Mouse (Mus musculus) kidney, postnatal 10 days (tissue): Measurements from ENCODE around the gene Fndc7.
A peak's percentile ranks its signal among the peaks of the same experiment; 100 is the strongest.
"Not testable (repeated sequence)": the region's sequence is repeated elsewhere in the genome, so short reads cannot be mapped to it uniquely, and the experiment has no call there.

Experiments
- DNase-seq: peaks from one replicate; pipeline ENCODE4 v3.0.0; 2021; ENCODE audit warnings: mixed read lengths

Fndc7 gene

DNA sequence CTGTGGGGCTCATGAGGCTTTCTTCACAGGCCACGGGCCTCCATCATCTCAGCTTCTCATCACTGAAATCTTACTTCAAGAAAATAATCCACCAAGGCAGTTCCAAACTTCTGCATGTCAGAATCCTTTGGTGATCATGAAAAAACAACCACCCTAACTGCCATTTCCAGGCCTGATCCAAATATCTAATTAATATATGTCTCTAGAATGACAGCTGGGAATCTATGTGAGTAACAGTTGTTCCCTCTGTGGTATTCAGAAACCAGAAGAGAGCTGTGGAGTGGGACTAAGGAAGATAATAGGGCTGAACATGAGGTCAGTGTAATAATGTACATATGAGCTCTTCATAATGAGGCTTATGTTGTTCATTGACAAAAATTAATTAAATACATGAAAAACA is 36.5 kb downstream of the Fndc7 start:
- no peak for DNase-seq

DNA sequence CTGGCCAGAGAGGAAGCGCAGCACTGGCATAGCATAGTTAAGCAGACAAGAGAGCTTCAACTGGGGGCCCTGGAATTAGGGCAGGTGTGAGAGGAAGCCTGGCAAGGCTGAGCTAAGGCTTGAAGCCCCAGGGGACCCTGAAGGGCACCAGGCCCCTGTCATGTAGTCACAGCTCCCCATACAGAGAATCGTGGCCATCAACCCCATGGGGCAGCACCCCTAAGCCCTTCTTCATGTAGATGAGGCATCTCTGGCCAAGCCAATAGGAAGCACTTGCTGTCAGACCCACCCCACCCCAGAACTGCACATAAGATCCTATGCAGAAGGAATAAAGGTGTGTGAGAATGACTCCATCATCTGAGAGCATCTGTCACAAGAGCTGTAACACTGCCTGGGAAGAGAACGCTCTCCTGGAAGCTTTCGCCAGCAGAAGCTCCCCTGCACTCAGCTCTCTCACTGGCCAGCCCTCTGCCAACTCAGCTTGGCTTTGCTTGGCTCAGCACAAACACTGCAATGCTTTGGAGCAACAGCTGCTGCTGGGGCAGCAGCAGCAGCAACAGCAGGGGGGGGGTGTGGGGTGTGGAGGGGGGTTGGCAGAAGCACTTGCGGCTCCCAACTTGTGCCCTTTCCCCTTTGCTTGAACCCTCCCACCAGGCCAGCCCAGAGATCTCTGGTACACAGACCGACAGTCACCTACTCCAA is 37.7 kb downstream of the Fndc7 start:
- DNase-seq: peak; percentile 26

DNA sequence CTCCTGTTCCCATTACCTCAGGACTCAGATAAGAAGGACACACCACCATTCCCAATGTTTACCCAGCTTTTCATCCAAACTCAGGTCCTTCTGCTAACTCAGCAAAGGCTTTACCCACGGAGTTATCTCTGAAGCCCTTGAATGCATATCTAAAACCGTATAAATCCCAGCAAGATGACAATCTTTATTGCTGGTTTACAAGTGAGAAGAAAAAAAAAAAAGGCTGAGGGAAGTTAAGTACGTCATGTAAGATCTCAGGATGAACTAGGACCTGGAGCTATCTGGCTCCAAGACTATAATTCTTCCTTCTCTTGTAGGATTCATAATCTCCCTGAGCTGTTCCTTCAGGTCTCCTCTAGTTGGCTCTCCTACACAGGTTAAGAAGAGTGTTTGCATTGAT is 38.3 kb downstream of the Fndc7 start:
- no peak for DNase-seq

DNA sequence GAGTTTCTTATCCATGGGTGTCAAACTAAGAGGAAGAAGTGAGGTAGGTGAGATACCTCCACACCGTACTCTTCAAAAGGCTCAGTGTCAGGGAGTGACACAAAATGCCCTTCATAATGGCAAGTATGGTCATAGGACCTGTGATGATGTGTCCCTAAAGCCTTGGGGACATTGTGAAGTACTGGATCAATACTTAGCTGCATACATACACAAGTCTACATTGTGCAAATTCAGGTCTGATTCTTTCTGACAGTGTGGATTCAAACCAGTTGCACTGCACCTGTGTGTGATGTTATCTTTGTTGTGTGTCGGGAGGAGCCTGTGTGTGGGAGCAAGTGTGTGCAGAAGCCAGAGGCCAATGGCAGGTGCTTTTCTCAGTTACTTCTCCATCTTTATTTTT is 38.7 kb downstream of the Fndc7 start:
- no peak for DNase-seq

DNA sequence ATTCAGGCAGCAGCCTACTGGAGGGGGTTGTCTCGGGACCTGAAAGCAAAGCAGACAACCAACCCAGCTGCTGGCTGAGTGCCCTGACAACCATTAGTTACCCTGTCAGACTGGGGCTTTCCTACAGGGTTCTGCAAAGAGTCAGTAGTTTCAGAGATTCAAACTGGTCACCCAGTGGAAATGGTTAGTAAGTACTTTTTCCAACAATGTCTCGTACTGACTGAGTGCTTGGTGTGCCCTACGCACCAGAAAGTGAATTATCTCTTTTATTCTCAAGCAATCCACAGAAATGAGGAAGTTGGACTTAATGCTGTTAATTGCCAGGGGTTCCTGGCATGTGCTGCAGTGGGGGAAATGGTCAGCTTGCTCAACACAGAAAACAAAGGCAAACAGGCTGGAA is 39.3 kb downstream of the Fndc7 start:
- DNase-seq: peak; percentile 78

DNA sequence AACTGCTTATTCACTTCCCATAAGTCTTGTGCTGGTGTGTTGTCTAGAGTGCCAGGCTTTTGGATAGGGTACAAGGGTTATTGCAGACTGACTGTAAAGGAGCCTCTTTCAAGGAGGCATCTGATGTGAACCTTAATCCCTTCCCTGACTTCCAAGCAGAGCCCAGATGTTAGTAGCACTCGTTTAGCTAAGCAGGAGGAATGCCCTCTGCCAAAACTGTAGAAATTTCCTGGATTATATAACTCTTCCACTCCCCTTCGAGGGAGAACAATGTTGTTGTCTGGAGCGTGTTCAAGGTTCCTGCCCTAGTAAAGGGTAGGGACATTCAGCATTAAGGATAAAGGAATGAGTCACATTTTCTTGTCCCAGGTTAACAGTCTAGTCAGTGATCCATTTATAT is 43.2 kb downstream of the Fndc7 start:
- no peak for DNase-seq

DNA sequence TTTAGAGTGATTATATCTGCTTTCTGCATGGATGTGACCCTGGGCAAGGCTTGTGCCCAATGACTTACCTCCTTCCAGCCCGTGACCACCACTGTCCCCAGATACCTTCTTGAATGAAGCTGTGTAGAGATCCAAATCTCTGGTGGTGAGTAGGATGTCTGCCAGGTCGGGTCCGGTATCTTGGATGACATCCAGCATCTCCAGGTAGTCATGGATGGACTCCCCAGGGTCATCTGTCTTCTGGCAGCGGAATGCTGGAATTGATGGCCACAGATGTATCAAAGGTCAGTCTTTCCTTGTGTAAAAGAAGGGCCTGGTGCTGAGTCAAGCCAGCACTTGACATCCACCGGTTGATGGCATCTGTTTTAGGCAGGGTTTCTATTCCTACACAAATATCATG is 45.3 kb downstream of the Fndc7 start:
- no peak for DNase-seq

DNA sequence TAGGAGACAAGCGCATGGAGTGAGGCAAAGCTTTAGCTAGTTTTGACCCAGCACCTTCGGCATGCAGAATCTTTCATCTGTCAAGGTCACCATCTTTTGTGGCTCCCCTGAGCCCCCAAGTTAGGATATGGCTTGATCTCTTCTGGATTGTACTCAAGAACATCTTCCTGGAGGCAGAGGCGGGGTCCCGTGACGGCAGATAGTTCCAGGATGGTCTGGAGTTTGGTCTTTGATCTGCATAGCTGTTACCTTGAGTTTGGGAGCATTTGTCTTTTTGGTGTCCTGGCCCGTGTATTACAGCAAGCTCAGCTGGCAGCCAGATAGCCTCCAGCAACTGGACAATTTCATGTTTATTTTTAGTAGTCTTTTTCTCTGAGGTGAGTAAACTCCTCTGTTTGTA is 45.8 kb downstream of the Fndc7 start:
- DNase-seq: no peak

DNA sequence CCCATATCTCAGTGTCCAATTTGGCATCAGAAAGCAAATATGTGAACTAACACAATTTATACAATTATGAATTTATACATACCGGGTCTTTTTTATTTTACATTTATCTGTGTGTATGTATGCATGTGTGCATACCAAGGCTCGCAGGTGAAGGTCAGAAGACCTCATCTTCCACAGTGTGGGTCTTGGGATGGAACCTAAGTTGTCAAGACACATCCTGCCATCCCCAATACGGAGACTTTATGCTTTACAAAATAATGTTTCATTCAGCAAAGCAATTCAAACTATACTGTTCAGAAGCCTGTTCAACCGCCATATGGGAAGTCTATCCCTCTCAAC is 49.1 kb downstream of the Fndc7 start:
- no peak for DNase-seq

DNA sequence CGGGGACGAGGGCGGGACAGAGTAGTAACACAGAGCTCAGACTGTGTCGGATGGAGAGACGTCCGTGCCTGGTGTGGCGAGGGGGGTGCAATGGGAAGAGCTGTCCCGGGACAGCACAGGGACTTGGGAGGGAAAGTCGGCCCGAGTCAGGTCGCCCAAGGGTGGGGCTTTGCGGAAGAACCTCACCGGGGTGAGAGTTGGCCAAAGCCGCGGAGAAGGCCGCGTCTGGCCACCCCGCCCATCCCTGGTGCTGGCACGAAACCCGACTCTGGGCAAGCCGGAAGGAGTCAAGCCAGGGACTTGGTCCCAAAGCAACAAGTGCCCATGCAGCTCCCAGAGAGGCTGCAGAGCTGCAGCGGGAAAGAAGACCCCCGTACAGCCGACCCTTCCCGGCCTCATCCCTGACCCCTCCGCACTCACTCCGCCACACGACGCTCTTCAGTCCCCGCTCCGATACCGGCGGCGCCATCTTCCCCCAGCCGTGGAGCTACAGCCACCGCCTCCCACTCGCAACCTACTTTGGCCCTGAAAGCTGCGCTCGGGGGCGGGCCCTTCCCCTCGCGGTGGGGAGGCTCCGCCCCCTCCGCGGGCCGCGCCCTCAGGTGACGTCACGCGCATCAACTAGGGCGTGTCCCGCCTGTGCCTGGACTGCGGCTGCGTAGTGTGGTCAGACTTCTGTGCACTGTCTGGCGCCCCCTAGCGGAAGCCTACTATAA is 49.6 kb downstream of the Fndc7 start, which contains the start of gene Stxbp3:
TSS of gene Stxbp3 (minus strand) at position 527 of the 716 bp plus-strand sequence.
- peak; percentile 99 for DNase-seq

DNA sequence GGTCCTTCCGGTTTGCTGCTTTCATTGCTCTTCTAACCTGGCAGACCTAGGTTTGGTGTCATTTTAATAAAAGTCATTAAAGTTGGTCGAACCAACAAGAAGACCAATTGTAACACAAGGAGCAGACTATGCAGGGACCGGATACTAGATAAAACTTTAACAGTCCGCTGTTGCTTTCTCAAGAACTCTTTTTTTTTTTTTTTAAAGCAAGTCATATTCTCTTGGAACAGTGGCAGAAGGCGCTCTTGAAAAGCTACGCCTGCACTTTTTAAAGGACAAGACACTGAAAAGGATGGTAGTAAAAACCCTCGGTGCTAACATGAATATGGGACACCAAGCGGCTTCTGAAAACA is 50.2 kb downstream of the Fndc7 start:
- no peak for DNase-seq

DNA sequence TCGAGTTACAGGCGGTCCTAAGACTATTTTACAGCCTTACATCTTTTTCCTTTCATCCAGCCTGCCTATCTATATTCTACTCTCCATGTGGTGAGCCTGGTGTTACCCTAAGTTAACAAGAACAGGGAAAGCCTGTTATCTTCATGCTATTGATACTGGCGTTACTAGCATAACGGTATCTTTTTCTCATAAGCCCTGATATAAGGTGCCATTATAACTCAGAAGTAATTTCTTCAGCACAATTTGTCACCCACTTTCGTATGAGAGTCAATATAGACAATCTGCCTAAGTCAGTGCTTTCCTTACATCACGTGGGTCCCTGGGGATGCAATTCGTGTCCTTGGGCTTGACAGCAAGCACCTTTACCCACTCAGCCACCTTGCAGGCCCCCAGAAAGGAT is 50.8 kb downstream of the Fndc7 start:
- DNase-seq: no peak

DNA sequence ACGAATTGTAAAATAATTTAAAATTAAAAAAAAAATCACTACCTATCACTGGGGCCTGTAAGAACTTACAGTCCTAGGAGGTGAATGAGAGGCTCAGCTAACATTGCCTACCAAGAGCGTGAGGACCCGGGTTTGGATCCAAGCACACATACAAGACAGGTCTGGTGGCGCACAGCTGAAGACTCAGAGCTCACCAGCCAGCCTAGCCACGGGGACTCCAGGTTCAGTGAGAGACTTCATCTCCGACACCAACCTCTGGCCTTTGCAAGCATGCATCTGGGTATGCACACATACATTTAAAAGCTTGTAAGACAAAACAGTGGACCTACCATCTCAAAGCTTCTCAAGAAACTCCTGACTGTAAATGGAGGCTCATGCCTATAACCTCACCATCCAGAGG is 52.9 kb downstream of the Fndc7 start:
- DNase-seq: no peak

DNA sequence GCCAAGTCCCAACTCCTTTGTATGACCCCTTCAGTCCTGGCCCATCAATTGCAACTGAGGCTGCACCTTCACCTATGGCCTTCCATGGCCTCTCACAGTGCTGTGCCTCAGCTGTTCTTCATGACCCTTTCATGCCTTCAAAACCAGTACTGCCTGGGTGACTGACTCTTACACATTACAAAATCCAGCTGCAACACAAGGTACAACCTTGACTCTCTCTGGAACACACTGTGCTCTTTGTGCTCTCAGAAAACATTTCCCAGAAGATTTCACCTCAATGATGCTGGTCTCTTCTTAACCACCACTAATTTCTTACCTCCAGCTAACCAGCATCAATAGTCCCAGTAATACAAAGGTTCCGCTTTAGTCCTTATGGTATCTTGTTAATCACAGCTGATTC is 56.1 kb downstream of the Fndc7 start:
- not testable (repeated sequence) for DNase-seq

DNA sequence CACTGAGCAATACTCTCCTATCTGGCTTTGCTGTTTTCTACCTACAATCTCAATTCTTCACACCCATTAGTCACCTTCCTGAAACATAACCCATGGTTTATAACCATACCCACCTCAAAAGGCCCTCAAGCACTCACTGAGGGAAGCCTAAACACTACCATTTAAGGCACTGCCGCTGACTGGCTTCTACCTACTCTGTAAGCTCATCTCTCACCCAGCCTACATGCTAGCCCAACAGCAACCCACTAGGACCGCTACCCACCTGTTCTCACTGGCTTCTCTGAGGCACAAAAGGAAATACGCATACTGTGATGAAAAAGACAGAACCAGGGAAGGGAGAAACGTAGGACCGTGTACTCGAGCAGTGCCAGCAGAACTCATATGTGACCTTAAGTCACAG is 58.1 kb downstream of the Fndc7 start:
- no peak for DNase-seq

DNA sequence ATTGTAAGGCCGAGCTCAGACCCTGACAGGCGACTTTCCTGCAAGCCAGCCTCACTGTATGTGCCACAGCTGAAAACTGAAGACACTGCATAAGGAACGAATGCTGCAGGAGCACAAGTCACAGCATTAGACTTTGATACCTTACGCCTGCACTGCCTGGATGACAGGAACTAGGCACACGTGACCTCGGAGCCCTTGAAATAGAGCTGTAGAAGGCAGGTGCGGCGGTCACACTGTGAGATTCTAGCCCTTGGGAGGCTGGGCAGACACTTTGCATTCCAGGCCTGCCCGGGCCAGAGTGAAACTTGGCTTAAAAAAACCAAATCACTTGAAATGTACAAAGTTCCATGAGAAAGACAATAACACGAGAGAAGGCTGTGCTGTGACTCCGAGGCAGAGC is 59.3 kb downstream of the Fndc7 start:
- peak; percentile 66 for DNase-seq

DNA sequence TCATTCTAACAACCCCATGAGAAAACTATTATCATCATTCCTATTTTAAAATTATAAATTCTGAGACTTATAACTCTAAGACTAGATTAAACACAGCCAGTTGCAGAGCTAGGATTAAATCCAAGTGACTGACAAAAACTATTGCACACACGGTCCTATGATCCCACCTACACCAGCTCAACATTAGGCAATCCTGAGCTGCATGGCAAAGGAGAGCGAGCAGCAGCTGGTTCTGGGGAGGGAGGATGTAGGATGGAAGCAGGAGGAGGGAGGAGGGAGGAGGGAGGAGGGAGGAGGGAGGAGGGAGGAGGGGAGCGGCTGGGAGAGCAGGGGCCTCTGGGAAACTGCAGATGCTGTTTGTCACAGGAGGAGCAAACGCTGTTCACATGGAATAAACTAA is 74.2 kb downstream of the Fndc7 start:
- DNase-seq: no peak

DNA sequence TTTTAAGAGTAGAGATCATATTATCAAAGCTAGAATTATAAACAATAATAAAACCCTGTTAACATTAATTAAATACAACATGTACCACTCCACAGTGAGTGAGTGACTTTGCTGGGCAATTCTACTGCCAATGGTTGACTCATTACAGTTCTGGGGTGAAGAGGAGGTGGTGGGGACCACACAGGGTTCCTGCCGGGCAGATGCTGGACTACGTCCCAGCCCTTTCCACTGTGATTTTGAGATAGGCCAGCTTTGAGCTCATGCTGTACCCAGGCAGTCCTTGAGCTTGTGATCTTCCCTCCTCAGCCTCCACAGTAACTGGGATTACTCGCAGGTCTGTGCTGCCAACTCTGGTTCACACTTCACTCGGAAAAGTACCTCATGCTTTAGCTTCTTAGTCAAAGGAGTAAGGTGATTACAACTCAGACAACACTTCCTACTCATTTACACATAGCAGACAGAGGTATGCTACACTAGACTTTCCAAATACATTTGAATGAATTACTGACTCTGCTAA is 79.0 kb downstream of the Fndc7 start:
- DNase-seq: no peak

DNA sequence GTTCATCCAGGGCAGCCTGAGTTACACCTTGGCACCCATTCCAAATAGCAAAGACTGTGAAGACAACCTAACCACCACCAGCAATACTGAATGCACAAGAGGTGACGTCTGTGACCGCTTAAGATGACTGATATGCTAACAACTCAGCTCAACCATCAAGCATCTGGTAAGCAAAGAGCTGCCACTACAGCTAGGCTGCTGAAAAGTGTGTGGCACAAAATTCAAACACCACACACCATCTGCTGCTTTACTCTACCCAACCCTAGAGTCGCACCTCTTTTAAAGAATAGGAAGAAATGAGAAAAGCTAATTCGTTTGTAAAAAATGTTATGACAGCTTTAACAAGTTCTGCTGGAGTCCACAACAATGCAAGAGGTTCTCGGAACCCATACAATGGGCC is 84.2 kb downstream of the Fndc7 start:
- no peak for DNase-seq
